Mouse (Mus musculus) heart, postnatal 10 days (tissue): ENCODE results near the gene Kcnq4. TPM values are rescaled to one million over a fixed set of nuclear protein-coding genes. Genes with fewer than 3 reads are reported as not detected.

ENCODE experiments used
- DNase-seq, 2 experiments: peaks; one replicate each; pipeline ENCODE4 v3.0.0; 2021
- intact Hi-C: fragments of 180-260 bp; cut with DNase I; formaldehyde crosslinking; loops from one replicate; pipeline ENCODE4 v1.15.1; 2025
- total RNA-seq, 2 experiments: library from RNA; stranded (reverse); gene quantifications; 2 replicates each; pipeline ENCODE4 v1.2.3; 2021

The Kcnq4 gene
- 1 to 10 TPM; 3.3 to 3.5 TPM for total RNA-seq

DNA sequence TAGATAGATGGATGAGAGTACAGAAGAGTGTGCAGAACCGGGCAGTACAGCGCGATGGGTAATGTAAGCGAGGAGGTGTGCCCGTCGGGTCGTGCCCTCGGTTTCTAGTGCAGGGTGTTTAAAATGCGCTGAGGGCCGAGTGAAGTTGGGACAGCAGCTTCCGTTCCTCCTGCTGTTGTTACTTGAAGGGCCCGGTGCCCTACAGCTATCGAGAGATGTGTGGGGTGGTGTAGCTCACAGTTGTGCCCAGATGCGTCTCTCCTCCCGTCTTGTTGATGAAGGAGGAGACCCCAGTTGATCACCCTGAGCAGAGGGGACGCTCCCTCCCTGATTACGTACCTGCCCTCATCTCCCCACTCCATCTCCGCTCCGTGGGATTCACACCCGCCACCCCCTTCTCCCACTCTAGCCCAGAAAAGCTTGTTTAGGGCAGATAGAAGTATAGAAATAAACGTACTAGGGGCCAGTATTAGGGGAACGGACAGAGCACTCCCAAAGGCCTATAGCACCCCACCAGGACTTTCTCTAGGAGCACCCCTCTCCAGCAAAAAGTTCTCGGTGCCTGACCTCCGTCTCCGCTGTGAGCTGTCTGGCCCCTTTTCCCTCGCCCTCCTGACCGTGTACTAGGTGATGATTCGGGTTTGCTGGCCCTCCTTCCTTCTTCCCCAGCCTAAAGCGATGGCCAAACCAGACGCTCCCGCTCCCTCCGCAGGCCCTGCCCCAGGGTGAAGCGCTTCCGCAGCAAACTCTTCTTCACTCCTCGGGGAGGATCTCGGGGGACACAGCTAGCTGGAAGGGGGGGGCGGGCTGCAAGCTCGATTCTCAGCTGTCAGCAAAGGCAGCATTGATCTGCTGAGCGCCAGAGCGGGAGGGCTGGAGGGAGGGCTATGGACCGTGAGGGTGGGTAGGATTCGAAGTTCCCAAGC, at the start of gene Kcnq4:
Kcnq4 (minus strand) TSS at position 672 of the 926 bp plus-strand sequence.
- intact Hi-C loops: loop anchor here (5.0 kb wide), 1 partner anchor 66 kb away; no protein-coding TSS in a partner anchor
- no peak for DNase-seq

DNA sequence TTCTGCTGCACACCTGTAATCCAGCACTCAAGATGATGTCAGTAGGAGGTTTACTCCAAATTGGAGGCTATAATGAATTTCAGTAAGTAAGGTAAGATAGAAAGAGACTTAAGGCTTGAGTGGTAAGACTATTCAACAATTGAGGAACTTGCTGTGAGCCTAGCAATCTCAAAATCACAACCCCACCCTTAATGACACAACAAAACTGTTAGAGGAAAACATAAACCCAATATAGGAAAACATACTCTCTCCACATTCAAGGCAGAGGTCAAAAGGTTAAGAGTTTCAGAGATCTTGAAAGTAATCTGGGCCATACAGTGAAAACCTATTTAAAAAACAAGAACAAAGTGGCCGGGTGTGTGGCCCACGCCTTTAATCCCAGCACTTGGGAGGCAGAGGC, 48.3 kb upstream of the Kcnq4 start:
- intact Hi-C loops: no loop called here
- no peak for DNase-seq

DNA sequence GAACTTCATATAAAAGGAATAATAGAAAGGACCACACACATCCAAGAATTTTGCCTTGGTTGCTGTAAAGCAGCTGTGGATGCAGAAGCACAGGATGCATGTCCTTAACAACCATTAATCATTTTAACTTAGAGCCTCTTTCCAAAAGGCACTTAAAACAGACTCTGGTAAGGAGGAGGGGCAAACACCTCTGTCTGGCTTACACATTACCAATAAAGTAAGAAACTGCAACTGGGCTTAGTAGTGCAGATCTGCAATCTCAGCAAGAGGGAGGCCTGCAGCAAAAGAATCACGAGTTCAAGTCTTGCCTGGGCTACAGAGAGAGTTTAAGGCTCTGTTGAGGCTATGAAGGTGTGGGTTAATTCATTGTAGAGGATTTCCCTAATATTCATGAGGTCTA, 47.2 kb upstream of the Kcnq4 start:
- DNase-seq: no peak
- intact Hi-C loops: no loop called here

DNA sequence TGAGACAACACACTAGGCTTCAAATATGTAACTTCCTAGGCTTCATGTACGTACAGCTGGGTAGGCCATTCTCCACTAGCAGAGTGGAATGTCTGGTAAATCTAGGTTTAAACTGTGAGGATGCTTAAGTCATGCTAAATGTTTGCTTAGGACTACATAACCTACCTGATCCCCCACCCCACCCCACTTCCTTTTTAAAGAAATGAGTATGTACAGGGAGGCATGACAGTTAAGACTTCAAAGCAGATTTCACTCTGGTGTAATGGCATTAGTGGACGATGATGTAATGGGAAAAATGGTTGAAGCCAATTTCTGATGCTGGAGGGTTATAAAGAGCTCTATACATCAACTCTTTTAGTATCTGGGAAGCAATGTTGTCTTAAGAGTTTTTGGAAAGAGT, 44.5 kb upstream of the Kcnq4 start:
- no peak for DNase-seq
- intact Hi-C loops: no loop called here

DNA sequence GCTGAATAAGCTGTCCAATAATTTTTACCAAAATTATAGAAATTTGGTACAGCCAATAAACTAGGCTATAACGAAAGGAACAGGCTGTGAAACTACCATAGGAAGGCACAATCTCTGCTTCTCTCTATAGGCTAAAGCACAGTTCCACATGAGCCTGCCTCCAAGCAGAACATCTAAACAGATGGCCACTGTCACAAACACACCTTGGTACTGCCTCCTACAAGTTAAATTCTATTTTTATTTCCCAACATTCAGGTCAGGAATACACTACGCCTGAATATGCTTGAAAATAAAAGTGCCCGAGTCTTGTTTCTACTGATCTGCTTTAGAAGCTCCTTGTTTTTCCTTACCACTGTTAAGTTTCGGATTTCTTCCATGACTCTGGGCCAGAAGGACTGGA, 41.6 kb upstream of the Kcnq4 start:
- intact Hi-C loops: no loop called here
- no peak for DNase-seq

DNA sequence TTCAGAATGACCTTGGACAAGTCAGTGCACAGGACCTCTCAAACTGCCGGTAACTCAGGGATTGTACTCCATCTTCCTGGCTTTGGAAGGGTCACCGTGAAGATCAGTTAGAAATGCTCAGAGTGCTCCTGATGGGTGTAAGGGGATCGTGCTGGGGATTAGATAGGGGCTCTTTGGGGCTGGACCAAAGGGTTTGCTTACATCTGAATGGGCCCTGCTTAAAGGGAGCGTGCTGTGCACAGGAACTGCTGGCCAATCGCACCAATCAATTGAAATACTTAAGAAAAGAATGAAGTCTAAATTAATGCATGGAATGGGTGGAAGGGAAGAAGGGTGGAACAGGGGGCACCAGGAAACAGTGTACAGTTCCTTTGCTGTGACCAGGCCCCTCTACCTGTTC, 7.4 kb upstream of the Kcnq4 start:
- intact Hi-C loops: loop anchor here (1.0 to 5.0 kb wide), 2 partner anchors 132 to 166 kb away; no protein-coding TSS in a partner anchor
- DNase-seq: no peak

DNA sequence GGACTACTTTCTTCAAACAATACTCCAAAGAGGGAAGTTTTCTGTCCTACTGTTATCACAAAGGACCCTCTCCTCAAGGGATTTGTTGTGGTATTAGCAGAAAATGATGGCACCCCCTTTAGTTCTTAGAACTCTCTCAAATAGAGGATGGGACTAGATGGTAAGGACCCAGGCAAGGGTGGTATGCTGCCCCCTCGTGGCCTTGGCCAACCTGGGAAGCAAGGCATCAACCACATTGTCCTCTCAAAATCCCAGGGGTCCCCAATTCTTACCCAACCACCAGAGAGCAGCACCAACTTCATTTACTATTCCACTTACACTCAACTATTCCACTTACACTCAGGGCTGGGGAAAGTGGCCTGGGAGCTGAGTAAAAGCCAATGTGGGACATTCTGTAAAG, 6.9 kb upstream of the Kcnq4 start:
- intact Hi-C loops: loop anchor here (1.0 to 5.0 kb wide), 2 partner anchors 132 to 166 kb away; no protein-coding TSS in a partner anchor
- DNase-seq: peak; percentile 79 to 89

DNA sequence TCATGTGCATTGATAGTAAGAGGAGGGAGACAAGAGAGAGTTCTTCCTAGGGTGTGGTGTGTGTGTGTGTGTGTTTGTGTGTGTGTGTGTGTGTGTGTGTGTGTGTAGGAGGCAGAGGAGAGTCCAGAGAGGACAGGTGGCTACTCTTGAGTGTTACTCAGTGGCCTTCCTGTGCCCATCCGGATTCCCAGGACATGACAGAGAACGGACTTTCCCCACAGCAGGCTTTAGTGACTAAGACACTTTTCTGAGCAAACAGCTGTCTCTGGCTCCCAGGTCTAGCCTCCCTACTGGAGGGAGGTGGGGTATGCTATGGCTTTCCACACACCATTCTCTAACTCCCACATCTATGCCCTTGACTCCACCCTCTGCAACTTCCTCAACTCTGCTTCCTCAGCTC, 1.2 kb upstream of the Kcnq4 start:
- intact Hi-C loops: loop anchor here (5.0 kb wide), 1 partner anchor 67 kb away; no protein-coding TSS in a partner anchor
- DNase-seq: no peak

DNA sequence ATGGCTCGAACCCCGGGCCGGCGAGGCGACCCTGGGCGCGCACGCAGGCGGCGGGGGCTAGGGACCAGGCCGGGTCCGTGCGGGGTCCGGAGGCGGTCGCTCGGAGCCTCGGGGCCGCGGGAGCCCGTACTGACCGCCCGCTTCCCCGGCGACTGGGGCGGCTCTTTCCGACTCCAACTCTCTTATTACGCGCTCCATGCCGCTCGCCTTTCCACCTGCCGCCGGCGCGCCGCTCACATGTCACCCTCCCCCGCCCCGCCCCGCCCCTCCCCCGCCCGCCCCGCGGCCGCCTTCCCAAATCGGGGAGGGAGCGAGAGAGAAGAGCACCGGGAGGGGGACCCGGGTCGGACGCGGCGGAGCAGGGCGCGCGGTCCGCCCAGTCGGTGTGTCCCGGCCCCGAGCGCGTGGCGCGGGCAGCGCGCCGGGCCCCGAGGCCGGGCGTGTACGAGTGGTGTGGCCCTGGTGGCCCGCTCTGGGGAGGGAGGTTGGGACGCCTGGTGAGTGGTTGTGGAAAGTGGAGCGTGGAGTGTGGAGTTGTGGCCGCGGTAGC, 1.1 kb downstream of the Kcnq4 start:
- peak in 1 of 2 experiments; percentile 33 for DNase-seq
- intact Hi-C loops: loop anchor here (5.0 kb wide), 1 partner anchor 65 kb away; no protein-coding TSS in a partner anchor

DNA sequence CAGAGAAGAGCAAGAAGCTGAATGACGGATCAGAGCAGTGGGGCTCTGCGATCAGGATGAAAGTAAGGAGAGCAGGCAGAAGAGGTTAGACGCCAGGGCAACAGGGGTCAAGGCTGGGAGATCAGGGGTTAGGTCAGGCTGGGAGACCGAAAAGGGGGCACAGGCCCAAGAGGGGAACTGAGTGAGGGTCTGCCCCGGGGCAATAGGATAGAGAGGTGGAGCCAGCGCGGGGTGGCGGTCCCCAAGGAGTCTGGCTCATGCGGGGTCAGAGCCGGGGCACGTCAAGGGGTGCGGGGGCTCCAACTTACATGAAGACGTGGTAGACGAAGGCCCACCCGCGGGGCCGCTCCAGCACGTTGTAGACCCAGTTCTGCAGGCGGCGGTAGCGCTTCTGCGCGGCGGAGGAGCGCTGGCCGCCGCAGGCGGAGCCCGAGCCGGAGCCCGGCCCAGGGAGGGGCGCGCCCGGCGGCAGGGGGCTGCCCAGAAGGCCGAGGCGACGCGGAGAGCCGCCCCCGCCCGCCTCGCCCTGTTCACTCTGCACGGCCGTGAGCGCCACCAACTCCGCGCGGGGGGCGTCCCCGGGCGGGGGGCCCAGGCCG, 1.8 kb downstream of the Kcnq4 start:
- DNase-seq: peak in 1 of 2 experiments; percentile 35
- intact Hi-C loops: loop anchor here (5.0 kb wide), 1 partner anchor 64 kb away; no protein-coding TSS in a partner anchor

DNA sequence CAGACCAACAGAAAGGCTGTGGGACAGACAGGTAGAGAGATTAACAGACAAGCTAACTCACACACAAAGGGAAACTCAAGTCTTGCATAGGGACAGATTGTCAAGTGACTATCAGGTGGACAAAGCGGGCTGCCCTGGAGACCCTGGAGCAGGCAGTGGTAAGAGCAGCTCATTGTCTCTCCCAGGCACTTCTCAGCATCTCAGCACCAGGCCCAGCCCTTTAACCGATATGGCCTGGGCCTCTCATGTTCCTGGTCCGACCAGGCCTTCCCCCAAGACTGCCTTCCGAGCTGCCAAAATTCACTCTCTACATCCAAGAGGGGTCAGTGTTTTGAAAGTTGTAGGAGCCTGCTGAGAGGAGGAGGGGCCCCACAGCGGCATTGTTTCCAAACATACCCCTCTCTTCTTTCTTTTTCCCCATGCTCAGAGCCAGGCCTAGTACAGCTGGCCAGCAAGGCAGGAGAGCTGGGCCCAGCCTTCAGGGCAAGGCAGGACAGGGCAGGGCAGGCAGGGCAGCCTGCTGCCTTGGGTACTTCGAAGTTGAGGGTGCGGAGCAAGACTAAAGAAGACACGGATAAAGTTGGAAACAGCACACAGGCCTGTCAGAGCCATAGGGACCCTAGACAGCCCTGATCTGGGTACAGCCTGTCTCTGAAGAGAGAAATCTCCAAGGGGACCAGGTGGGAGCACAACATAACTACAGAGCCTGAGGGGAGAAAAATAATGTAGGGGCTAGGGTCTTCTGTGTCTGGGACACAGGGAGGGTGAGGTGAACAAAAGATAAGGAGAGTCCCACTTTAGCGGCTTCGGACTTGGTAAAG, 2.5 kb downstream of the Kcnq4 start:
- intact Hi-C loops: loop anchor here (5.0 kb wide), 1 partner anchor 64 kb away; no protein-coding TSS in a partner anchor
- DNase-seq: peak in 1 of 2 experiments; percentile 37

DNA sequence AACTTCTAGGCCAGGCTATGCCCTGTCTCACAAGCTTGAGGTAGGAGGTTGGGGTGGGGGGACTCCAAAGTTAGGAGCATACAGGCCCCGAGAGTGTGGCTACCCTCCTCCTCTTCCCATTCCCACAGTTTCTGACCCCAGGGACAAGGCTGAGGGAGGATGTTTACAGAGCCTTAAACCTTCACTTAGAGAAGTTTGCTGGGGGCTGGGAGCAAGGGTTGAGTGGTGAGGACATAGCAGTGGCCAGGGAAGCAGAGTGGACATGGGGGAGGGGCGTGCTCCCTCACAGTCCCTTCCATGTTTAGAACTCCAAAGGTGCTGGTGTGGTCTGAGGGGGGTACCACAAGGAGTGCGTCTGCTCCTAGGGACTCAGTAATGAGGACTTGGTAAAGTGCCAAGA, 4.8 kb downstream of the Kcnq4 start:
- DNase-seq: no peak
- intact Hi-C loops: loop anchor here (5.0 kb wide), 1 partner anchor 151 kb away; no protein-coding TSS in a partner anchor

DNA sequence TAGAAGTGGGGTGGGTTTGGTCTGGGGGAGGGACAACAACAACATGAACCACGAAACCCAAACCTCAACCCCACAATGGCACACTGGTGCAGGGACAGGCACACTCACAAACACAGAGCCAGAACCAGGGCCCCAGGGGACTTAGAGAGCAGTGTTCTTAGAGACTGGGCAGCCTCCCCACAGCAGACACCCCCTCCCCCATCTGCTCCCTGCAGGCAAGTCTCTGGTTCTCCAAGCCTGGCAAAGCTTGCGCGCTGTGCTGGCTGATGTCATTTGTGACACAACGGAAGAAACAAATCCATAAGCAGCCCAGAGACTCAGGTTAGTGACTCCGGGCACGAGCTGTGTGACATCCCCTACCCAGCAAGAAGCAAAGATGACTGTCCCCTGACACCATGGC, 7.1 kb downstream of the Kcnq4 start:
- DNase-seq: peak; percentile 41 to 45
- intact Hi-C loops: loop anchor here (5.0 kb wide), 1 partner anchor 149 kb away; no protein-coding TSS in a partner anchor

DNA sequence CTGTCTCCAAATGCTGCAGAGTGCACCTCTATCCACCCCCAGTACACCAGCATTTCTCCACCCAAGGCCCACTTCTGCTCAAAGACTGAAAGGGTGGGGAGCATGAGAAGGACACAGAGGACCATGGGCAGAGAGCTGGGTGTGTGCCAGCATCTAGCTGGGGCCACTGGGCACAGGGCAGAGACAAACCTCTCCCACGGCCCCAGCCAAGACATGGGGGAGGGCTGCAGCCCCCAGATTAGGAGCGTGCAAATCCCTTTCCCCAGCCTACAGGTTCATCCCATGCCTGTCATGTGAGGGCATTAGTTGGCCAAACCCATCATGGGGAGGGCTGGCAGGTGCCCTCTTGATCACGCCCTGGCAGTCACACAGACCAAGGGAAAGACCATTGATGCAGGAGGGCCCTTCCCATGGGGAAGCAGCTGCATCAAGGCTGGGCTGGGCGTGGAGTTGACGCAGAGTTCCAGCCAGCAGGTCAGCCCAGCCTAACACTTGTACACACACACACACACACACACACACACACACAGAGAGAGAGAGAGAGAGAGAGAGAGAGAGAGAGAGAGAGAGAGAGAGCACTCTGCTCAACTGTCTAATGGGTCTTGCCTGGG, 14.3 kb downstream of the Kcnq4 start:
- no peak for DNase-seq
- intact Hi-C loops: no loop called here

DNA sequence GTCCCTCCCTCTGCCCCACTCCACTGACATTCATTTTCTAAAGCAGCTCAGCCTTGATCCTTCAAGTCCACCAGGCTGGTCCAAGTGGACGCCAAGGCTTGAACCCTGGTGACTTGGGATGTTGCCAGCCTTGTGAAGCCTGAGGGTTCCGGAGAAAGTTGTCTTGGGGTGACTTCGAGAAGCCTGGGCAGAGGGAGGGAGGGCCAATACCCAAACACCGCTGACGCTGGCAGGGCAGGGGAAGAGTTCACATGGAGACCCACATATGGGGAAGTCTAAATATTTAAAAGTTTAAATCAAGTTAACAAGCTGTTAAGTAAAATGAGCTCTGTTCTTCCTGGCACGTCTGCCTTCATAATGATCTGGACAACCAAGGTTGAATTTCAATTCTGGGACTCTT, 15.7 kb downstream of the Kcnq4 start:
- intact Hi-C loops: no loop called here
- no peak for DNase-seq

DNA sequence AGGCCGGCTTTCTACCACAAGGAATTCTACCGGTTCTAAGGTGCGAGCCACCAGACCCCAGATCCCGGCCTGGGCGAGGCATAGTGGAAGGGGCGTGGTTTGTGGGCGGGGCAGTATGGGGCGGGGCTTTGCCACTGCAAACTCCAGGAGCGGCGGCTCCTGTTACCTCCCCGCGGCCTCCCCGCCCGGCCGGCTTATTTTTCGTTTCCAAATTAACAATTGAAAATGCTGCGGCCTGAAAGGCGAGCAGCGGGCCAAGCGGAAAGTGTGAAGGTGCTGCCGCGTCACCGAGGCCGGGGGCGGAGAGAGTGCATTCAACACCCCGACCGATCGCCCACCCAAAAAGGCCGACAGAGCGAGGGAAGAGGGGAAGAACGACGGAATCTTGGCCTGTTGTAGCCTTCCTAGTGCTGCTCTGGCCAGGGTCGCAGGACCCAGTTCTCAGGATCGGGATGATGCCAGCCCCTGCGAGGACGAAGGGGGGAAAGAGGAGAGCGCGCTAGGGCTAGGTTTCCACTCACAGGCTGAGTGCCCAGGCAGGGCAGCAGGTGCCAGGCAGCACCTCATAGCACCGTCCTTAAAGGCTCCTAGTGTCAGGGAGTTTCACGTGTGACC, 17.3 kb downstream of the Kcnq4 start:
- peak; percentile 72 to 75 for DNase-seq
- intact Hi-C loops: no loop called here

DNA sequence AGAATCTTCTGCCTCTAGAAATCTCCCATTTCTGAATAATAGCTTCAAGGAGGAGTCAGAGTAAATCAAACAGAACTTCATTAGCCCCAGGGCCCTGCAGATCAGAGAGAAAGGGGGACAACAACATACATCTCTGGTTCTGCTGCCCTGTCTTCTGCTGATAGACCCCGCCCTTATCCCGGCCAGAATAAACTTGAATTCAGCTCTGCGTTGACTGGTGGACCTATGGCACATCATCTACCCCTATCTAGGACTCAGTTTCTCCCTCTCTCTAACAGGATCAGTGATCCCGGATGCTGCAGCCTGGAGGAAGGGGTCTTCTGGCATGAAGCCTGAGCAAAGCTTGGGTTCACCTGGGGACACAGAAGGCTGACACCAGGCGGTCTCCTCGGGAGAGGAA, 17.8 kb downstream of the Kcnq4 start:
- intact Hi-C loops: no loop called here
- no peak for DNase-seq

DNA sequence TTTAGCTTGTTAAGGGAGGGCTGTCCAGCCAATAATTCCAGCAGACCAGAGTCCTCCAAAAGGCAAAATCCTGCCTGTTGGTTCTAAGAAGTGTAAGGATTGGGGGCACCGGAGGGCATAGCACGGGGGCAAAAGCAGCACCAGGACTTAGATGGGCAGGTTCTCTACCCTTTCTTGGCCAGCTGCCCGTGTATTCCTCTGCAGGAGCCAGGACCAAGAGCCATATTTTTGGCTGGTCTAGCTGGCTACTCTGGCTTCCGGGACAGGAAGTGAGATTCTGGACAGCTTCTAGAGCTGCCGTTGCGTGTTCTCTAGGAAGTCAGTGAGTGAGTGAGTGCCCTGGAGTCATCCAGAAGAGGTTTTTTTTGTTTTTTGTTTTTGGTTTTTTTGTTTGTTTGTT, 18.3 kb downstream of the Kcnq4 start:
- peak; percentile 65 to 78 for DNase-seq
- intact Hi-C loops: no loop called here

DNA sequence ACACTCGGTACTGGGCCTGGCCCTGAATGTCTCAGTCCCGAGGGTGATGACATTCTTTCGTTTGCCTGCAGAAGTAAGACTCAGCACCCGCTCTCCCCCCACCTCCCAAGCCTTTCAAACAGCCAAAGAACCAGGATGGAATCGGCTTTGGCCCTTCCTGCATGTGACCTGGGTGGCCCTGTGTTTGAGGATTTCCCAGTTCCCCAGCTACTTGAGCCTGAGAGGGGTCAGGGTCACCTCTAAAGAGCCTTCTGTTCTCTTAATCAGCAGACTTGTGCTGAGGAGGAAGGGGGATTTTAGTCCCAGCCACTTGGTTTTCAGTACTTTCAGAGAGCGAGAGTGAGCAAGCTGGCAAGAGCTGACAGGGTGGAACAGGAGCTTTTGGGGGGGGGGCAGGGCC, 19.0 kb downstream of the Kcnq4 start:
- intact Hi-C loops: no loop called here
- no peak for DNase-seq
